Mouse (Mus musculus) CH12.LX (cell line): ENCODE results near the gene Gstm6. TPM values are rescaled to one million over a fixed set of nuclear protein-coding genes. Genes with fewer than 3 reads are reported as not detected.

Experiments used
- DNase-seq: peaks from one replicate; pipeline ENCODE4 v3.0.0-alpha.2; 2013; ENCODE audit errors: extremely low read depth
- H3K27ac ChIP-seq: 2 replicates; pipeline ENCODE4 v1.5.1; 2012; ENCODE audit warnings: low read depth, mild to moderate bottlenecking, control low read depth, moderate library complexity; ENCODE audit not compliant: insufficient read depth
- H3K27me3 ChIP-seq: replicated peaks from 2 replicates; pipeline ENCODE3; 2012; ENCODE audit warnings: inconsistent platforms
- H3K36me3 ChIP-seq, 2 experiments: replicated peaks in 1 of 2; 2 replicates each; pipeline versions ENCODE3 to v1.6.1; 2012; ENCODE audit warnings: inconsistent platforms in 1 of 2, low read length in 1 of 2, mild to moderate bottlenecking in 1 of 2, mixed read lengths in 1 of 2, moderate library complexity in 1 of 2; ENCODE audit not compliant: control insufficient read depth in 1 of 2, insufficient read depth in 1 of 2
- H3K4me1 ChIP-seq, 2 experiments: 2 replicates each; pipeline ENCODE4 v1.6.1; 2012; ENCODE audit warnings: inconsistent platforms in 1 of 2, moderate library complexity in 1 of 2; ENCODE audit not compliant: insufficient read depth in 2 of 2, control insufficient read depth in 1 of 2
- H3K4me2 ChIP-seq: 2 replicates; pipeline ENCODE4 v1.6.1; 2012; ENCODE audit warnings: low read depth, mild to moderate bottlenecking, control low read depth; ENCODE audit not compliant: poor library complexity, insufficient read depth, severe bottlenecking
- H3K4me3 ChIP-seq, 3 experiments: fragments of 150-350 bp in 1 of 3; sonication (generic) in 1 of 3; replicated peaks in 1 of 3; 2 replicates each; pipeline versions ENCODE3 to v1.5.1; 2011 to 2012; ENCODE audit warnings: low read depth in 2 of 3, low read length in 2 of 3, mild to moderate bottlenecking in 2 of 3, moderate library complexity in 2 of 3, control low read depth in 1 of 3, improper control_type of control experiment in 1 of 3, inconsistent platforms in 1 of 3, mixed read lengths in 1 of 3; ENCODE audit not compliant: poor library complexity in 1 of 3
- H3K79me2 ChIP-seq: replicated peaks from 2 replicates; pipeline ENCODE4 v1.6.1; 2012; ENCODE audit warnings: mild to moderate bottlenecking, moderate library complexity; ENCODE audit not compliant: control insufficient read depth, poor library complexity, insufficient read depth, severe bottlenecking; ENCODE audit errors: extremely low read depth
- H3K9ac ChIP-seq: 2 replicates; pipeline ENCODE4 v1.6.1; 2012; ENCODE audit warnings: low read depth, mild to moderate bottlenecking, control low read depth, moderate library complexity; ENCODE audit not compliant: insufficient read depth
- H3K9me3 ChIP-seq: replicated peaks from 2 replicates; pipeline ENCODE3; 2012; ENCODE audit warnings: low read length, inconsistent platforms, mixed read lengths
- CHD2 ChIP-seq: IDR thresholded peaks from 2 replicates; pipeline ENCODE4 v1.6.1; 2011; ENCODE audit warnings: low read length, improper control_type of control experiment
- CTCF ChIP-seq, 2 experiments: IDR thresholded peaks in 1 of 2; conservative IDR thresholded peaks in 1 of 2; 2 replicates each; pipeline ENCODE4 v1.5.1; 2011 to 2012; ENCODE audit warnings: low read depth in 2 of 2, low read length in 2 of 2, improper control_type of control experiment in 1 of 2, inconsistent platforms in 1 of 2, mild to moderate bottlenecking in 1 of 2, moderate library complexity in 1 of 2
- ELF1 ChIP-seq: IDR thresholded peaks from 2 replicates; pipeline ENCODE4 v1.6.1; 2014; ENCODE audit warnings: low read depth, mild to moderate bottlenecking, inconsistent platforms, low read length, improper control_type of control experiment
- ETS1 ChIP-seq: conservative IDR thresholded peaks from 2 replicates; pipeline ENCODE4 v1.6.1; 2012; ENCODE audit warnings: low read depth, mild to moderate bottlenecking, inconsistent platforms, low read length, improper control_type of control experiment, moderate library complexity
- GABPA ChIP-seq: IDR thresholded peaks from 2 replicates; pipeline ENCODE4 v1.6.1; 2012; ENCODE audit warnings: low read depth, low read length, improper control_type of control experiment, inconsistent platforms; ENCODE audit not compliant: insufficient replicate concordance
- IRF4 ChIP-seq: IDR thresholded peaks from 2 replicates; pipeline ENCODE4 v1.6.1; 2014; ENCODE audit warnings: low read depth, mild to moderate bottlenecking, inconsistent platforms, low read length, improper control_type of control experiment
- JUN ChIP-seq: IDR thresholded peaks from 2 replicates; pipeline ENCODE4 v1.6.1; 2011; ENCODE audit warnings: low read depth, mild to moderate bottlenecking, low read length, improper control_type of control experiment, moderate library complexity; ENCODE audit not compliant: insufficient read depth
- JUND ChIP-seq: conservative IDR thresholded peaks from 2 replicates; pipeline ENCODE4 v1.6.1; 2011; ENCODE audit warnings: low read depth, low read length, improper control_type of control experiment
- MAFK ChIP-seq: IDR thresholded peaks from 2 replicates; pipeline ENCODE4 v1.6.1; 2011; ENCODE audit warnings: low read length, improper control_type of control experiment; ENCODE audit not compliant: insufficient replicate concordance
- MAX ChIP-seq: IDR thresholded peaks from 2 replicates; pipeline ENCODE4 v1.6.1; 2011; ENCODE audit warnings: low read length, improper control_type of control experiment
- MXI1 ChIP-seq: IDR thresholded peaks from 2 replicates; pipeline ENCODE4 v1.6.1; 2011; ENCODE audit warnings: mild to moderate bottlenecking, low read depth, low read length, improper control_type of control experiment
- NRF1 ChIP-seq: IDR thresholded peaks from 2 replicates; pipeline ENCODE4 v1.6.1; 2014; ENCODE audit warnings: low read depth, mild to moderate bottlenecking, inconsistent platforms, low read length, improper control_type of control experiment, moderate library complexity
- POLR2AphosphoS2 ChIP-seq: IDR thresholded peaks from 2 replicates; pipeline ENCODE4 v1.6.1; 2011; ENCODE audit warnings: low read depth, low read length, improper control_type of control experiment
- RAD21 ChIP-seq: IDR thresholded peaks from 2 replicates; pipeline ENCODE4 v1.6.1; 2011; ENCODE audit warnings: low read depth, mild to moderate bottlenecking, low read length, improper control_type of control experiment, moderate library complexity
- RCOR1 ChIP-seq: conservative IDR thresholded peaks from 2 replicates; pipeline ENCODE4 v1.6.1; 2012; ENCODE audit warnings: low read depth, mild to moderate bottlenecking, inconsistent platforms, low read length, improper control_type of control experiment
- SIN3A ChIP-seq: IDR thresholded peaks from 2 replicates; pipeline ENCODE4 v1.6.1; 2012; ENCODE audit warnings: low read length, improper control_type of control experiment, inconsistent platforms
- TCF12 ChIP-seq: IDR thresholded peaks from 2 replicates; pipeline ENCODE4 v1.6.1; 2014; ENCODE audit warnings: low read depth, mild to moderate bottlenecking, inconsistent platforms, low read length, improper control_type of control experiment
- UBTF ChIP-seq: IDR thresholded peaks from 2 replicates; pipeline ENCODE4 v1.6.1; 2012; ENCODE audit warnings: low read depth, mild to moderate bottlenecking, inconsistent platforms, low read length, improper control_type of control experiment, moderate library complexity
- USF1 ChIP-seq: IDR thresholded peaks from 2 replicates; pipeline ENCODE4 v1.6.1; 2014; ENCODE audit warnings: low read depth, mild to moderate bottlenecking, inconsistent platforms, low read length, improper control_type of control experiment
- ZC3H11A ChIP-seq: IDR thresholded peaks from 2 replicates; pipeline ENCODE4 v1.6.1; 2012; ENCODE audit warnings: low read depth, mild to moderate bottlenecking, inconsistent platforms, low read length, improper control_type of control experiment
- ZKSCAN1 ChIP-seq: IDR thresholded peaks from 2 replicates; pipeline ENCODE4 v1.6.1; 2012; ENCODE audit warnings: low read depth, inconsistent platforms, low read length, improper control_type of control experiment, borderline replicate concordance
- dilution Hi-C: fragments of 300-500 bp; cut with MboI; formaldehyde crosslinking; loops from 2 replicates; pipeline ENCODE4 v1.14.3; 2020; ENCODE audit warnings: low sequenced_read_pairs; ENCODE audit not compliant: extremely low pct_unique_long_range_greater_than_20kb, extremely low pct_ligation_motif_present
- in situ Hi-C: fragments of 300-500 bp; cut with MboI; formaldehyde crosslinking; loops from 3 replicates; pipeline ENCODE4 v1.14.3; 2019; ENCODE audit warnings: low sequenced_read_pairs, low pct_ligation_motif_present, low pct_unique_long_range_greater_than_20kb, mixed read lengths
- polyA plus RNA-seq: library from polyadenylated mRNA; unstranded; fragments of >175 nt; gene quantifications from 2 replicates; pipeline ENCODE4 v1.2.1, GENCODE M21; 2012; ENCODE audit warnings: low read depth; ENCODE audit not compliant: insufficient read length
- total RNA-seq, 2 experiments: library from RNA; depleted of rRNA; stranded (reverse); fragments of 300-350 nt in 1 of 2; fragments of >200 nt in 1 of 2; gene quantifications; 2 replicates each; pipeline ENCODE4 v1.2.3; 2012 to 2014

Gstm6 gene
- total and polyA plus RNA-seq, 3 experiments = 0.17 to 0.44 (median 0.35) TPM

DNA sequence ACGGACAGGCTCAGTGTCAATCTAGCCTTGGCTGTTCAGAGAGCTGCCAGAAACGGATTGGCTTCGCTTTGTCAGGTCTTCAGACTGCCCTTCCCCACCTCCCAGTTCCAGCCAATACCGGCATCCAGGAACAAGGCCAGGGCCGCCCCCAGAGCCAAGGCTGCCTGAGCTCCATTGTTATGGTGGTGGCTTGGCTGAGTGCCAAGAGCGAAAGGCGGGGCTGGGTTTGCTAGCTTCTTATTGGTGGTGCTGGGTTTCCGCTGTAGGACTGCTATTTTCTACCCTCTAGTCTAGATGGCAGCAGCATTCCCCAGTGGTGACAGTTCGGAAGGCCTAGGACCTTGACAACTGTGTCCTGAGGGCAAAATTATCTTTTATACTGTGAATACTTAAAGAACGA, 11.9 kb downstream of the Gstm6 start, which contains the start of gene Gstm7:
Gene Gstm7 (minus strand): TSS at position 148 of the 400 bp plus-strand sequence.
- in situ Hi-C loops (loop anchor here (10.0 kb wide), 1 partner anchor 213 kb away; the partner anchor contains the start of gene Gnai3), dilution Hi-C loops (no loop called here)
- no peak for DNase-seq
- Histone ChIP-seq H3K27me3 (peaks cover 2% of the 10 kb centered on the region), H3K27ac (no peak within 1 kb of the TSS), H3K79me2 (no peaks in the 10 kb centered on the region), H3K4me3 (no peak within 1 kb of the TSS), H3K36me3 (no peaks in the 10 kb centered on the region), H3K9me3 (no peaks in the 10 kb centered on the region), H3K4me1 (no peaks in the 10 kb centered on the region), H3K4me2 (no peak within 1 kb of the TSS), H3K9ac (no peak within 1 kb of the TSS)
- TF ChIP-seq ETS1 (no peak), ZKSCAN1 (no peak), JUND (no peak), CHD2 (no peak), MAFK (no peak), GABPA (no peak), RAD21 (no peak), ELF1 (no peak), MXI1 (no peak), POLR2AphosphoS2 (no peak), TCF12 (no peak)

DNA sequence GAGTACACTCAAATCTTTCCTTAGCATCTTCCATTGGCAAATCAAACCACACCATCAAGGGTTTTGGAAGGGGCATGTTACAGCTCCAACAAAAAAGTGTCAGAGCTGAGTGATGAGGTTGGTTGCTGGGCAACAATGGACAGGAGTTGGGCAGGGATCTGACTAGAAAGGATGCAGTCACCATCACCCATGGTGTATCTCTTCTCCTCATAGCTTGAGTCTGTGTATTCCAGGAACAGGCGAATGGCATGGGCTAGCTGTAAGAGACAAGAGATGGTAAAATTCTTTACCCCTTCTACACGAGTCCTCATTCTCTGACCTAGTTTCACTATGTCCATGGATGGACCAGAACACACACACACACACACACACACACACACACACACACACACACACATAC, 12.4 kb downstream of the Gstm6 start:
- Histone ChIP-seq H3K4me1 (no peaks in the 10 kb centered on the region), H3K9me3 (no peaks in the 10 kb centered on the region), H3K36me3 (no peaks in the 10 kb centered on the region), H3K4me2 (no peak overlapping the region), H3K27me3 (peaks cover 2% of the 10 kb centered on the region), H3K79me2 (no peaks in the 10 kb centered on the region), H3K27ac (no peak overlapping the region), H3K9ac (no peak overlapping the region), H3K4me3 (no peak overlapping the region)
- dilution Hi-C loops (no loop called here), in situ Hi-C loops (loop anchor here (10.0 kb wide), 1 partner anchor 214 kb away; the partner anchor contains the start of gene Gnai3)
- TF ChIP-seq CHD2 (no peak), TCF12 (no peak), MAFK (no peak), USF1 (no peak), CTCF (conservative IDR thresholded peaks at IDR 0.05 in 1 of 2, IDR thresholded peaks at IDR 0.05 in 1 of 2; ENCODE audit: low read depth in 2 of 2, low read length in 2 of 2) (no peak), ELF1 (no peak), MXI1 (no peak), JUN (no peak), ZC3H11A (no peak), SIN3A (no peak), GABPA (no peak), MAX (no peak), UBTF (no peak), RCOR1 (no peak), NRF1 (no peak), IRF4 (no peak)
- no peak for DNase-seq
